Mouse (Mus musculus): ENCODE measurements around the gene Anapc2. TPM values are rescaled to one million over a fixed set of nuclear protein-coding genes. Genes with fewer than 3 reads are reported as not detected.

Gene Anapc2
- polyA plus RNA-seq, 1 experiment, result 89.4 TPM

DNA sequence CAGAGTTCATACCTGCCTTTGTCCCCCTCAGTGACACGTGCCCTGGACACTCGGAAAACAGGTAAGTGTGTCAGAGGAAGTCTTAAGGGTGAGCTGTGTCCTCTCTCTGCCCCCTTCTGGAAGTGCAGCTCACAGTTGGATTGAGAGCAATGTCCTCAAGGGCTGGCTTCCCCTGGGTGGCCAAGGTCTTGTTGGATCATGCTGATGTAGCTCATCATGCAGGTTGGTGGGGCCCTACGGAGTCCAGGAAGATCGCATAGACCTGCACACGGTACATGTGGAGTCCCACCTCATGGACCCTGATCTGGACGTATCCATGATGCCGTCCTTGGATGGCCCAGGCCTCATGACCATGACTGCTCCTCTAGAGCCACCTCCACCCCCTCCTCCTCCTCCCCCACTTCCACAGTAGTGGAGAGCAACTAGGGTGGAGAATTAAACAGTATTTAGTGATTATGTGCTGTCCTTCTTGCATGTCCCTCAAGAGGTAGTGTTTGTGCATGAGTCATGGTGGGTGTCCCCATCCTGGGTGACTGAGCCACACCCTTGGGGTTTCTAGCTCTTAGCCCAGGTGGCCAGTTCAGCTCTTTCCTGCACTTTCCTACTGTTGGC lies 16.6 kb downstream of the Anapc2 start:
- H3K4me3 ChIP-seq (ENCODE audit: insufficient read depth, poor library complexity, severe bottlenecking), result no peak overlapping the region
- H3K36me3 ChIP-seq (ENCODE audit: control insufficient read depth, insufficient read depth), result peaks cover 23% of the 10 kb centered on the region
- H3ac ChIP-seq (ENCODE audit: control insufficient read depth, insufficient read length, low read depth), result no peak overlapping the region
- no peaks in the 10 kb centered on the region for H3K79me2 ChIP-seq (ENCODE audit: control insufficient read depth, insufficient read depth)
- H3K27me3 ChIP-seq (ENCODE audit: control insufficient read depth, insufficient read depth, insufficient read length), result peaks cover 48% of the 10 kb centered on the region
- TF ChIP-seq CTCF (IDR thresholded peaks at IDR 0.05; ENCODE audit: control insufficient read depth, insufficient read depth, insufficient read length), result no peak
- H3K79me3 ChIP-seq (ENCODE audit: low read depth), result no peaks in the 10 kb centered on the region

DNA sequence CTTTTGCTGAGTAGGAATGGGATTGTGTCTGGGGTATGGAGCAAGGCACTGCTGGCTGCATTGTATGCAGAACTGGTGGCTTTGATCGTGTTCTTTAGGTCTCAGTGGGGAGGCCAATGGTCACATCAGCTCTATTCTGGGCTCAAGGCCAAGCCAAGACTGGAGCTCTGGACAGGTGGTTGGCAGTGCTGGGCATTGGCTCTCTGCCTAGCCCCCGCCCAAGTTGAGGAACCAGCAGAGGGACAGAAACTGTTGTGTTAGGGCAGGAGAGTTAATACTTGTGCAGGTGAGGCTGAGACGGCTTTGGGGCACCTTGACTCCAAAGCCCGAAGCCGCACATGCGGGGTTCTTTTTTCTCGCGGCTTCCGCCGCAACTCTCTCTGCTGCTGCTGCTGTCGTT lies 17.4 kb downstream of the Anapc2 start, which contains the start of gene Lrrc26:
TSS of gene Lrrc26 (plus strand) at position 265 of the 400 bp plus-strand sequence.
- no peak within 1 kb of the TSS for H3K4me3 ChIP-seq (ENCODE audit: insufficient read depth, poor library complexity, severe bottlenecking)
- H3K79me2 ChIP-seq (ENCODE audit: control insufficient read depth, insufficient read depth), result no peaks in the 10 kb centered on the region
- H3K36me3 ChIP-seq (ENCODE audit: control insufficient read depth, insufficient read depth), result peaks cover 15% of the 10 kb centered on the region
- no peaks in the 10 kb centered on the region for H3K79me3 ChIP-seq (ENCODE audit: low read depth)
- TF ChIP-seq CEBPB (IDR thresholded peaks at IDR 0.05; ENCODE audit: low read depth), result no peak
- TF ChIP-seq FOSL1 (IDR thresholded peaks at IDR 0.05; ENCODE audit: insufficient read depth, low read length, poor library complexity, severe bottlenecking), result no peak
- TF ChIP-seq MYOD1 (IDR thresholded peaks at IDR 0.05; ENCODE audit: control insufficient read depth, insufficient read length, low read depth), result no peak
- no peak for TF ChIP-seq USF1 (IDR thresholded peaks at IDR 0.05; ENCODE audit: low read depth)
- no peak for TF ChIP-seq CTCF (IDR thresholded peaks at IDR 0.05; ENCODE audit: control insufficient read depth, insufficient read depth, insufficient read length)
- TF ChIP-seq MAX (IDR thresholded peaks at IDR 0.05), result no peak
- TF ChIP-seq MYOG (IDR thresholded peaks at IDR 0.05; ENCODE audit: control insufficient read depth, extremely low read depth, insufficient read length), result no peak
- H3K27me3 ChIP-seq (ENCODE audit: control insufficient read depth, insufficient read depth, insufficient read length), result peaks cover 56% of the 10 kb centered on the region
- no peak within 1 kb of the TSS for H3ac ChIP-seq (ENCODE audit: control insufficient read depth, insufficient read length, low read depth)

DNA sequence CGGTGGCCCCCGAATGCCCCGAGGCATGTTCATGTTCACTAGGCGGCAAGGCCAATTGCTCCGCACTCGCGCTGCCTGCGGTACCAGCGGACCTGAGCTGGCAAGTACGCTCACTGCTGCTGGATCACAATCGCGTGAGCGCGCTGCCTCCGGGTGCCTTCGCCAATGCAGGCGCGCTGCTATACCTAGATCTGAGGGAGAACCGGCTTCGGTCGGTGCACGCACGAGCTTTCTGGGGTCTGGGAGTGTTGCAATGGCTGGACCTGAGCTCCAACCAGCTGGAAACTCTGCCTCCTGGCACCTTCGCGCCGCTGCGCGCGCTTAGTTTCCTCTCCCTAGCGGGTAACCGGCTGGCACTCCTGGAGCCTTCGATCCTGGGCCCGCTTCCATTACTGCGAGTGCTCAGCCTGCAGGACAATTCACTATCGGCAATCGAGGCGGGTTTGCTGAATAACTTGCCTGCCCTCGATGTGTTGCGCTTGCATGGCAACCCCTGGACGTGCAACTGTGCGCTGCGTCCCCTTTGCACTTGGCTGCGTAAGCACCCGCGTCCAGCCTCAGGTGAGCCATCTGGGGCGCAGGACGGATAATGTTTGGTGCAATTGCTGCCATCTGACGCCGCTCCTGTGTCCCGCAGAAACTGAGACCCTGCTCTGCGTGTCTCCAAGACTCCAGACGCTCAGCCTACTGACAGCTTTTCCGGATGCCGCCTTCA lies 18.0 kb downstream of the Anapc2 start:
- H3K79me3 ChIP-seq (ENCODE audit: low read depth), result no peaks in the 10 kb centered on the region
- TF ChIP-seq MYOG (IDR thresholded peaks at IDR 0.05; ENCODE audit: control insufficient read depth, extremely low read depth, insufficient read length) (no peak), CTCF (IDR thresholded peaks at IDR 0.05; ENCODE audit: control insufficient read depth, insufficient read depth, insufficient read length) (no peak), USF1 (IDR thresholded peaks at IDR 0.05; ENCODE audit: low read depth) (no peak), CEBPB (IDR thresholded peaks at IDR 0.05; ENCODE audit: low read depth) (no peak), FOSL1 (IDR thresholded peaks at IDR 0.05; ENCODE audit: insufficient read depth, low read length, poor library complexity, severe bottlenecking) (no peak), MAX (IDR thresholded peaks at IDR 0.05) (no peak), MYOD1 (IDR thresholded peaks at IDR 0.05; ENCODE audit: control insufficient read depth, insufficient read length, low read depth) (no peak)
- H3ac ChIP-seq (ENCODE audit: control insufficient read depth, insufficient read length, low read depth), result no peak overlapping the region
- H3K4me3 ChIP-seq (ENCODE audit: insufficient read depth, poor library complexity, severe bottlenecking), result no peak overlapping the region
- no peaks in the 10 kb centered on the region for H3K79me2 ChIP-seq (ENCODE audit: control insufficient read depth, insufficient read depth)
- H3K27me3 ChIP-seq (ENCODE audit: control insufficient read depth, insufficient read depth, insufficient read length), result peaks cover 62% of the 10 kb centered on the region
- H3K36me3 ChIP-seq (ENCODE audit: control insufficient read depth, insufficient read depth), result peaks cover 9% of the 10 kb centered on the region

DNA sequence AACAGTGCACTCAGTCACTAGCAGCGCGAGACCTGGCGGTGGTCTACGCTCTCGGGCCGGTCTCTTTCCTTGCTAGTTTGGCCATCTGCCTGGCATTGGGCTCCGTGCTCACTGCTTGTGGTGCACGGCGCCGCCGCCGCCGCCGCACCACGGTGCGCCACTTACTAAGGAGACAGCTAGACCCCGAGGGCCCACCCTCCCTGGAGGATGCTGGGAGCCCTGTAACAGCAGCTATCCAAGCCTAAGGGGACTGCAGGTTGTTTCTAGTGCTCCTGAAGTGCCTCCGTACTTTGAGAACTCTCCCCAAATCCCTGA lies 18.5 kb downstream of the Anapc2 start:
- Histone ChIP-seq H3ac (ENCODE audit: control insufficient read depth, insufficient read length, low read depth) (no peak overlapping the region), H3K4me3 (ENCODE audit: insufficient read depth, poor library complexity, severe bottlenecking) (no peak overlapping the region), H3K27me3 (ENCODE audit: control insufficient read depth, insufficient read depth, insufficient read length) (peaks cover 67% of the 10 kb centered on the region), H3K79me3 (ENCODE audit: low read depth) (no peaks in the 10 kb centered on the region), H3K79me2 (ENCODE audit: control insufficient read depth, insufficient read depth) (no peaks in the 10 kb centered on the region), H3K36me3 (ENCODE audit: control insufficient read depth, insufficient read depth) (peaks cover 4% of the 10 kb centered on the region)
- TF ChIP-seq MAX (IDR thresholded peaks at IDR 0.05) (no peak), MYOD1 (IDR thresholded peaks at IDR 0.05; ENCODE audit: control insufficient read depth, insufficient read length, low read depth) (no peak), USF1 (IDR thresholded peaks at IDR 0.05; ENCODE audit: low read depth) (no peak), FOSL1 (IDR thresholded peaks at IDR 0.05; ENCODE audit: insufficient read depth, low read length, poor library complexity, severe bottlenecking) (no peak), MYOG (IDR thresholded peaks at IDR 0.05; ENCODE audit: control insufficient read depth, extremely low read depth, insufficient read length) (no peak), CTCF (IDR thresholded peaks at IDR 0.05; ENCODE audit: control insufficient read depth, insufficient read depth, insufficient read length) (no peak), CEBPB (IDR thresholded peaks at IDR 0.05; ENCODE audit: low read depth) (no peak)

DNA sequence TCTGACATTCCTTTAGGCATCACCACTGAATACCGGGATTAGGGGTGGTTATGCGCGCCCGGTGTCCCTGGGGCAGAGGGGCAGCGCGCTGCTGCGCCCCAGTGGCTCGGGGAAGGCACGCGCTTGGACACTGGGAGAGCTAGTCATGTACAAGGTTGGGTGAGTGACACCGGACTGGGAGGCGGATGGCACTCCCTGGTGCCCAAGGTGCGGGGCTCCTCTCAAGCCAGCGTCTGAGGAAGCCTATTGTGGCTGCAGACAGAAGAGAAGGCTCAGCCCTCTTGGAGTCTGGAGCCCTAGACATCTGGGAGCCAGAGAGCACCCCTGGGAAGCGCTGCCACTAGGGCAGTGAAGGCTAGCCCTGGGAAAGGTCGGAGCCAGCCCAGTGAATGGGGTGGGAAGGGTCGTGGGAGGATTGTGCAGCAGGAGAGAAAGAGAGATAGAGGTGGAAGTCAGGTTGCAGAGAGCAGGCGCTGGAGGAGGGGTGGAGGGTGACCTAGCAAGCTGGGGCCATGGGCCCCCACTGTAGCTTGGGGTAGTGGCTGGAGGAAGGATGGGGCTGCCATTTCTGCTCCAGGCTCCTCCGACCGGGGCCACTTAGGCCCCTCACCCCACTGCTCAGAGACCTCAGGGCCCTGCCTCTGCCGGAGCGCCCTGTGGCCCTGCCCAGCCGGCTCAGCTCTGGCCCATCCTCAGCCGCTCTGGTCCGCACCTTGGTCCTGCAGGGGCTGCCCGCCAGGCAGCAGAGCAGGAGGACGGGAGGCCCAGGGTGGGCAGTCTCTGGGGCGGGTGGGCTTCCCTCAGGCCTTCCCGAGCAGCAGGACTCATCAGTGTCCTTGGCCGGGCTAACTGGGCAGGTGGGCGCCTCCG lies 19.1 kb downstream of the Anapc2 start:
- H3K79me2 ChIP-seq (ENCODE audit: control insufficient read depth, insufficient read depth), result no peaks in the 10 kb centered on the region
- H3K36me3 ChIP-seq (ENCODE audit: control insufficient read depth, insufficient read depth), result no peaks in the 10 kb centered on the region
- TF ChIP-seq CTCF (IDR thresholded peaks at IDR 0.05; ENCODE audit: control insufficient read depth, insufficient read depth, insufficient read length) (no peak), MYOG (IDR thresholded peaks at IDR 0.05; ENCODE audit: control insufficient read depth, extremely low read depth, insufficient read length) (no peak), MYOD1 (IDR thresholded peaks at IDR 0.05; ENCODE audit: control insufficient read depth, insufficient read length, low read depth) (no peak), CEBPB (IDR thresholded peaks at IDR 0.05; ENCODE audit: low read depth) (no peak), MAX (IDR thresholded peaks at IDR 0.05) (no peak), FOSL1 (IDR thresholded peaks at IDR 0.05; ENCODE audit: insufficient read depth, low read length, poor library complexity, severe bottlenecking) (no peak), USF1 (IDR thresholded peaks at IDR 0.05; ENCODE audit: low read depth) (no peak)
- H3K27me3 ChIP-seq (ENCODE audit: control insufficient read depth, insufficient read depth, insufficient read length), result peaks cover 73% of the 10 kb centered on the region
- no peaks in the 10 kb centered on the region for H3K79me3 ChIP-seq (ENCODE audit: low read depth)
- no peak overlapping the region for H3ac ChIP-seq (ENCODE audit: control insufficient read depth, insufficient read length, low read depth)
- H3K4me3 ChIP-seq (ENCODE audit: insufficient read depth, poor library complexity, severe bottlenecking), result no peak overlapping the region
